Mouse (Mus musculus) small intestine, adult 2 months (tissue): ENCODE results near the gene Myog. TPM values are rescaled to one million over a fixed set of nuclear protein-coding genes. Genes with fewer than 3 reads are reported as not detected.

Experiments used
- H3K27ac ChIP-seq: fragments of 200-500 bp; 2 replicates; pipeline ENCODE4 v1.5.1; 2012; ENCODE audit warnings: low read depth, low read length, control low read depth, inconsistent platforms; ENCODE audit not compliant: insufficient read depth
- H3K27me3 ChIP-seq: fragments of 200-500 bp; 2 replicates; pipeline ENCODE4 v1.6.1; 2012; ENCODE audit warnings: mild to moderate bottlenecking, moderate library complexity, low read length, inconsistent platforms; ENCODE audit not compliant: control insufficient read depth, insufficient read depth
- H3K36me3 ChIP-seq: fragments of 200-500 bp; 2 replicates; pipeline ENCODE4 v1.6.1; 2012; ENCODE audit warnings: mild to moderate bottlenecking, low read length, control low read depth, inconsistent platforms; ENCODE audit not compliant: control insufficient read depth, insufficient read depth
- H3K4me1 ChIP-seq: fragments of 200-500 bp; 2 replicates; pipeline ENCODE4 v1.6.1; 2012; ENCODE audit warnings: low read length, inconsistent platforms, mixed read lengths; ENCODE audit not compliant: control insufficient read depth, insufficient read depth, insufficient read length
- H3K4me3 ChIP-seq: fragments of 200-500 bp; 2 replicates; pipeline ENCODE4 v1.5.1; 2012; ENCODE audit warnings: low read depth, mild to moderate bottlenecking, control low read depth, inconsistent platforms, low read length, moderate library complexity
- CTCF ChIP-seq: fragments of 200-500 bp; IDR thresholded peaks from 2 replicates; pipeline ENCODE4 v1.5.1; 2012; ENCODE audit warnings: low read depth, mild to moderate bottlenecking, control low read depth, inconsistent platforms, low read length, moderate library complexity, mixed read lengths; ENCODE audit not compliant: insufficient replicate concordance, insufficient read length; ENCODE audit errors: extremely low read depth
- POLR2A ChIP-seq: fragments of 200-500 bp; IDR thresholded peaks from 2 replicates; pipeline ENCODE4 v1.6.1; 2012; ENCODE audit warnings: low read depth, mild to moderate bottlenecking, control low read depth, inconsistent platforms, low read length, moderate library complexity
- WGBS: fragments of 180-500 bp; shearing (Covaris S2); methylation state at CpG from one replicate; pipeline ENCODE4 v1.1.7; 2018; 5-methylcytosine and 5-hydroxymethylcytosine counted together
- polyA plus RNA-seq: library from polyadenylated mRNA; depleted of rRNA; stranded (reverse); fragments of >200 nt; gene quantifications from 2 replicates; pipeline ENCODE4 v1.2.3, GENCODE M21; 2012; rRNA removed

The Myog gene
- polyA plus RNA-seq = not detected in 2 replicates

DNA sequence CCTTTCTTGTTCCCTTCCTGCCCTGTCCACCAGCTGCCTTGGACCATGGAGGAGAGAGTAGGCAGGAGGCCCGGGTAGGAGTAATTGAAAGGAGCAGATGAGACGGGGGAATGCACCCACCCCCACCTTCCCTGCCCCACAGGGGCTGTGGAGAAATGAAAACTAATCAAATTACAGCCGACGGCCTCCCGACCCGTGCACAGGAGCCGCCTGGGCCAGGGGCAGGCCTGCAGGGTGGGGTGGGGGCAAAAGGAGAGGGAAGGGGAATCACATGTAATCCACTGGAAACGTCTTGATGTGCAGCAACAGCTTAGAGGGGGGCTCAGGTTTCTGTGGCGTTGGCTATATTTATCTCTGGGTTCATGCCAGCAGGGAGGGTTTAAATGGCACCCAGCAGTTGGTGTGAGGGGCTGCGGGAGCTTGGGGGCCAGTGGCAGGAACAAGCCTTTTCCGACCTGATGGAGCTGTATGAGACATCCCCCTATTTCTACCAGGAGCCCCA, at the start of gene Myog:
Gene Myog, plus strand, starts transcription at position 392 of the 502 bp plus-strand sequence.
- Histone ChIP-seq H3K27ac (no peak within 1 kb of the TSS), H3K36me3 (no peaks in the 10 kb centered on the region), H3K27me3 (no peaks in the 10 kb centered on the region), H3K4me1 (peaks cover 13% of the 10 kb centered on the region; the same call in 1 of the 2 replicates), H3K4me3 (no peak within 1 kb of the TSS)
- TF ChIP-seq CTCF (no peak), POLR2A (no peak)
- WGBS = 81% methylated on average over 11 of the region's 11 CpGs

DNA sequence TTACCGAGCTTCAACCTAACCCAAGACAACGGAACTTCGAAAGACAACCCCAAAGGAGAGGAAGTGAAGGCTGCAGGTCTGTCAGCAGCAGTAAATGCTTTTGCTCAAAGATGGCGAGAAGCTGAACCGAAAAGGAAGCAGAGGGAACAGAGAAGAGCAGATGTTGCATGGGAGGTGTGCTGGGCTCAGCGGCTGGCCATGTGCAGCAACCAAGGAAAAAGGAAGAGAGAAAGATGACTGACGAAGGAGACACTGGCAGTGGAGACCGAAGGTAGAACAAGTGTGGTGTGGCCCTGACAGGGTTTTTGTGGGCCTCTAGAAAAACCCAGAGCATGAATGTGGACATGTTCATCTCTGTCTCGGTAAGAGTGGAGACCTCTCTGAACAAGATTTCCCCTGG, 49.1 kb upstream of the Myog start:
- Histone ChIP-seq H3K36me3 (no peaks in the 10 kb centered on the region), H3K27ac (no peak overlapping the region), H3K4me1 (peaks cover 12% of the 10 kb centered on the region; the same call in 1 of the 2 replicates), H3K27me3 (no peaks in the 10 kb centered on the region), H3K4me3 (no peak overlapping the region)
- TF ChIP-seq POLR2A (no peak), CTCF (no peak)
- WGBS = 84% methylated on average over 9 of the region's 9 CpGs

DNA sequence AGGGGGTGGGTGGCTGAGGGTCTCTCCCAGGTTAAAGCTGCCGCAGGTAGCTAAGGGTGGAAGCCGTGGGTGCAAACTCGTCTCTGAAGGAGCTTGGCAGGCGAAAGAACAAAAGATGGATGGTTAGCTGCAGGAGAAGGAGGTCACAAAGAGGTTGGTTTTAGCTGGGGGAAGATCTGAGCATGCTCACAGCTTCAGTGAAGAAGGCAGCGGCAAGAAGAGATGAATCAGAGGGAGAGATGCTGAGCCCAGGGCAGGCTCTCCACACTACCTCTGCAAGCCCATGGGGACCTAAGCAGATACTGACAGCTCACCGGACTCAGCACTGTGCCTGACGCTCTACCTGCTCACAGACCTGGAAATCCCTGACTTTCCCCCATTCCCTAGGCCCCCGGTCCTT, 48.5 kb upstream of the Myog start:
- no peak overlapping the region for H3K4me3 ChIP-seq
- no peak overlapping the region for H3K27ac ChIP-seq
- TF ChIP-seq POLR2A (no peak), CTCF (no peak)
- no peaks in the 10 kb centered on the region for H3K36me3 ChIP-seq
- H3K27me3 ChIP-seq = no peaks in the 10 kb centered on the region
- WGBS = 88% methylated on average over 8 of the region's 8 CpGs
- peaks cover 12% of the 10 kb centered on the region; the same call in 1 of the 2 replicates for H3K4me1 ChIP-seq

DNA sequence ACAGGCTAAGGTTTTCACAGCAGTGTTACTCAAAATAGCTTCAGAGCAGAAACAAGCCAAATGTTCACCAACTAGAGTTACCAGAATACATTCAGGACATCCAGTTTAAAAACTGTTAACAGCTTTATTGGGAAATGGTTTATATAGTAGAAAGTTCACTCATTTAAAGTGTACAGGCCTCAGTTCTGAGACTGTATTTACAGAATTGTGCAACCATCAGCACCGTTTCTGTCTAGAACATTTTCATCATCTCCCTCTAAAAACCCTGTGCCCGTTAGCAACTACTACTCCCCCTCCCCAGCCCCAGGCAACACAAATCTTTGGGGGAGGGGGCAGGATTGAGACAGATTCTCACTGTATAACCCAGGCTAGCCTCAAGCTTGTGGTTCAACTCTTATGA, 47.5 kb upstream of the Myog start:
- WGBS = 83% methylated on average over 2 of the region's 2 CpGs
- no peak overlapping the region for H3K4me3 ChIP-seq
- peaks cover 6% of the 10 kb centered on the region; the same call in 1 of the 2 replicates for H3K4me1 ChIP-seq
- H3K27ac ChIP-seq = no peak overlapping the region
- no peak for TF ChIP-seq CTCF
- TF ChIP-seq POLR2A = no peak
- H3K36me3 ChIP-seq = no peaks in the 10 kb centered on the region
- no peaks in the 10 kb centered on the region for H3K27me3 ChIP-seq

DNA sequence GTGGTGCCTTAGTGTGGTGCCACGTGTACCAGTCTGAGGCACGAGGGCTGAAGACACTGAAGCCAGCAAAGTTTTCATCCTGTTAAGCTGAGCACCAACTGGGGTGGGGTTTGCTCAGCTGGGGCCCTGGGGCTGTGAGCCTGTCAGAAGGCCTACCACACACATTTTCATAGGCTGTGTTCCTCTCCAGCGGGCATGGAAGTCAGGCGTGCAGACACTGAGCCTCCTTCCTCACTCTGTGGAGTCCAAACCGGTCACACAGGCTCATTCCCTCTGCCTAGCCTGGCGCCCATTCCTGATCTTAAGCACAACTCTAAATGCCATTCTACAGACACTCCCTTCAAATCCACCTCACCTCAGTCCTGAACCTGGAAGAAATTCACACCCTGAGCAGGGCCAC, 46.3 kb upstream of the Myog start:
- H3K27ac ChIP-seq = no peak overlapping the region
- no peak overlapping the region for H3K4me3 ChIP-seq
- TF ChIP-seq CTCF = no peak
- no peak for TF ChIP-seq POLR2A
- H3K27me3 ChIP-seq = no peaks in the 10 kb centered on the region
- H3K4me1 ChIP-seq = peaks cover 3% of the 10 kb centered on the region; the same call in 1 of the 2 replicates
- no peaks in the 10 kb centered on the region for H3K36me3 ChIP-seq
- WGBS = 66% methylated on average over 6 of the region's 6 CpGs

DNA sequence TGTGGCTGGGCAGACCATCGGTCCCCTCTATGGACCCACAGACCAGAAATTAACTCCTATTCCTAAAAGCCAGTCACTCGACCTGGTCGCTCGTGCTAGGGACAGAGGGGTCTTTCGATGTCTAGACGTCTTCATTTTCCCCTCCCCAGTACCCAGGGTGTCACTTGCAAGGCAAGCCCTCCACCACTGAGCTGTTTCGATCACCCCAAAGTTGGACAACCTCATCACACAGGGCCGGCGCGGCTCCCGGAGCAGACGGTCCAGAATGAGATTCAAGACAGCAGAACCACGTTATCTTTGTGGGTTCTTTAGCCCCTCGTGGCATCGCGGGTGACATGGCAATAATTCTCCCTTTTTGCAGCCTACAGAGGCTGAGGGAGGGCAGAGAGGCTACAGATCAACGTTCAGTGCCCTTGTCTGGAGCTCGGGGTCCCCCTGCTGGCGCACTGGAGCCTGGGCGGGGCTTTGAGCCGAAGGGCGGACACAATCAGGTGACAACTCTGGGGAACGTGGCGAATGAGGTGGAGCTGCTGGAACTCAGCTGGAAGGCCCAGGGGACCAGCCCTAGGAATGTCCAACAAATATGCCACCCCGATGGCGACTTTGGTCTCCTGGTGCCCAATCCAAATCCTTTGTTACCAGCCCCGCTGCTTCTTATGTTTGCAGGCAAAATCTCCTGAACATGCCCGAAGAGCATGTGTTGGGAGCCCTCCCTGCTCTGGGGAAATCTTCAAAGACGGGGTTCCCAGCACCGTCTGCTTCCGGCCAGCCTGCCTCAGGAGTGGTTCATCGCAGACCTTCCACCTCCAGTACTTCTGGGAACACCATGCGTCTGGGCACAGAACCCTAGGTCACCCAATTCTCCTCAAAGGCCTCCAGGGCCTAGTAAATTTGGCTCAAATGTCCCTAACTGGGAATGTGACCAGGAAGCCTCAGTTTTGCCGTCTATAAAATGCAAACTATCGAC, 45.6 kb upstream of the Myog start:
- Histone ChIP-seq H3K27me3 (no peaks in the 10 kb centered on the region), H3K36me3 (no peaks in the 10 kb centered on the region), H3K4me3 (no peak overlapping the region), H3K4me1 (peaks cover 3% of the 10 kb centered on the region; the same call in 1 of the 2 replicates), H3K27ac (no peak overlapping the region)
- no peak for TF ChIP-seq POLR2A
- peak; percentile 97 for TF ChIP-seq CTCF
- WGBS = 30% methylated on average over 35 of the region's 35 CpGs
